Mouse (Mus musculus) limb, embryonic 14.5 days (tissue): Measurements from ENCODE around the gene Pde8b. TPM values are rescaled to one million over a fixed set of nuclear protein-coding genes. Genes with fewer than 3 reads are reported as not detected.

ENCODE experiments used
- ATAC-seq: fragments of 200-750 bp; cut with Nextera tagmentation; 2 replicates; pipeline ENCODE4 v1.8.0; 2017; ENCODE audit warnings: low read depth, moderate number of reproducible peaks, moderate TSS enrichment; ENCODE audit not compliant: low FRiP score
- DNase-seq: peaks from one replicate; pipeline ENCODE4 v3.0.0-alpha.2; 2015; ENCODE audit warnings: low spot score
- H3K27ac ChIP-seq: fragments of 300-500 bp; sonication (generic); replicated peaks from 2 replicates; pipeline ENCODE4 v1.5.1; 2014; ENCODE audit warnings: low read depth, mild to moderate bottlenecking, low read length, moderate library complexity, mixed read lengths
- H3K27me3 ChIP-seq: fragments of 300-500 bp; sonication (generic); 2 replicates; pipeline ENCODE4 v1.6.1; 2014; ENCODE audit warnings: low read length, mixed read lengths; ENCODE audit not compliant: control insufficient read depth, insufficient read depth
- H3K36me3 ChIP-seq: fragments of 300-500 bp; sonication (generic); 2 replicates; pipeline ENCODE4 v1.6.1; 2014; ENCODE audit warnings: mild to moderate bottlenecking, low read length, moderate library complexity, mixed read lengths; ENCODE audit not compliant: control insufficient read depth, insufficient read depth
- H3K4me1 ChIP-seq: fragments of 300-500 bp; sonication (generic); 2 replicates; pipeline ENCODE4 v1.6.1; 2014; ENCODE audit warnings: antibody characterized with exemption, low read length, mixed read lengths; ENCODE audit not compliant: control insufficient read depth, insufficient read depth
- H3K4me2 ChIP-seq: fragments of 300-500 bp; sonication (generic); replicated peaks from 2 replicates; pipeline ENCODE4 v1.6.1; 2014; ENCODE audit warnings: low read depth, mild to moderate bottlenecking, low read length, moderate library complexity; ENCODE audit not compliant: severe bottlenecking
- H3K4me3 ChIP-seq: fragments of 300-500 bp; sonication (generic); replicated peaks from 2 replicates; pipeline ENCODE4 v1.5.1; 2014; ENCODE audit warnings: low read length
- H3K9ac ChIP-seq: fragments of 300-500 bp; sonication (generic); 2 replicates; pipeline ENCODE4 v1.6.1; 2014; ENCODE audit warnings: mild to moderate bottlenecking, low read depth, low read length, moderate library complexity; ENCODE audit not compliant: severe bottlenecking
- H3K9me3 ChIP-seq: fragments of 300-500 bp; sonication (generic); 2 replicates; pipeline ENCODE4 v1.6.1; 2016; ENCODE audit warnings: low read length; ENCODE audit not compliant: control insufficient read depth
- POLR2A ChIP-seq: fragments of 200-500 bp; IDR thresholded peaks from 2 replicates; pipeline ENCODE4 v1.8.0; 2012; ENCODE audit warnings: inconsistent platforms, mild to moderate bottlenecking, moderate library complexity, borderline replicate concordance; ENCODE audit not compliant: insufficient read depth, insufficient read length; ENCODE audit errors: extremely low read depth
- WGBS: fragments of 180-500 bp; shearing (Covaris S2); extraction: QIAGEN DNeasy Blood & Tissue Kit; methylation state at CpG from one replicate; pipeline ENCODE4 v1.1.7; 2014; 5-methylcytosine and 5-hydroxymethylcytosine counted together
- polyA plus RNA-seq, 2 experiments: library from polyadenylated mRNA; depleted of rRNA in 1 of 2; stranded (reverse) in 1 of 2; unstranded in 1 of 2; fragments of >200 nt; fragmentation: Nextera tagmentation in 1 of 2; extraction: Ambion mirVana in 1 of 2; gene quantifications; 2 replicates each; pipeline versions ENCODE4 v1.2.1 to v1.2.3; 2012 to 2014

Pde8b gene
- polyA plus RNA-seq, 2 experiments = 3.1 to 3.4 TPM

DNA sequence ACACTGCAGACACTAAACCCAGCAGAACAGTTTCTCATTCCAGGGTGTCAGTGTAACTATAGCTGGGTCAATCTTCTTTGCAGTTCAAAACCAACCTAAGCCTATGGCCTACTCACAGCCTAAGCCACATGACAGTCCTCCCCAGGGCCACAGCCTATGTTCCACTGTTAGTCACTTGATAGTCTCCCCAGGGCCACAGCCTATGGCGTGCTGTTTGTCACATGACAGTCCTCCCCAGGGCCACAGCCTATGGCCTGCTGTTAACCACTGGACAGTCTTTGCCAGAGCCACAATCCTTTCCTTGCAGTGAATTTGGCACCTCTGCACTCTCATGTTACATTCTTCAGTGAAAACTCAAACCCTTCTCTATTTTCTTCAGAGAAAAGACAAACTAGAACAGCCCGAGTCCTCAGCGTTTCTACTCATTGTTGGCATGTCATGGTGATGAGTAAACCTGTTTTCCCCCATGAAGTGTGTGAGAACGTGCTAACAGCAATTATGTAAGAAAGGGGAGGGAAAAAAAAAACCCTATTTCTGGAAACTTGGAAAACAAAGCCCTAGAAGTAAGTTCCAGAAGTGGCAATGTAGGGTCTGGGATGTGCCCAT, 147.0 kb downstream of the Pde8b start:
- DNase-seq = no peak
- Histone ChIP-seq H3K27me3 (no peaks in the 10 kb centered on the region), H3K4me3 (no peak overlapping the region), H3K9me3 (no peaks in the 10 kb centered on the region), H3K4me2 (no peak overlapping the region), H3K9ac (no peak overlapping the region), H3K36me3 (no peaks in the 10 kb centered on the region), H3K27ac (no peak overlapping the region), H3K4me1 (0 out of 2 replicates have a peak, but pooled peaks cover 4% of the 10 kb centered on the region)
- 52% methylated on average over 4 of the region's 4 CpGs for WGBS
- no peak for ATAC-seq
- no peak for TF ChIP-seq POLR2A

GRCm38 (mm10) chr13:95101315-95101714, 148.8 kb downstream of the Pde8b start:
- Histone ChIP-seq H3K4me2 (no peak overlapping the region), H3K27me3 (no peaks in the 10 kb centered on the region), H3K36me3 (no peaks in the 10 kb centered on the region), H3K9ac (no peak overlapping the region), H3K4me3 (no peak overlapping the region), H3K27ac (no peak overlapping the region), H3K9me3 (no peaks in the 10 kb centered on the region), H3K4me1 (no peaks in the 10 kb centered on the region)
- WGBS = 85% methylated on average over 8 of the region's 8 CpGs
- TF ChIP-seq POLR2A = no peak
- DNase-seq (no peak), ATAC-seq (no peak)

DNA sequence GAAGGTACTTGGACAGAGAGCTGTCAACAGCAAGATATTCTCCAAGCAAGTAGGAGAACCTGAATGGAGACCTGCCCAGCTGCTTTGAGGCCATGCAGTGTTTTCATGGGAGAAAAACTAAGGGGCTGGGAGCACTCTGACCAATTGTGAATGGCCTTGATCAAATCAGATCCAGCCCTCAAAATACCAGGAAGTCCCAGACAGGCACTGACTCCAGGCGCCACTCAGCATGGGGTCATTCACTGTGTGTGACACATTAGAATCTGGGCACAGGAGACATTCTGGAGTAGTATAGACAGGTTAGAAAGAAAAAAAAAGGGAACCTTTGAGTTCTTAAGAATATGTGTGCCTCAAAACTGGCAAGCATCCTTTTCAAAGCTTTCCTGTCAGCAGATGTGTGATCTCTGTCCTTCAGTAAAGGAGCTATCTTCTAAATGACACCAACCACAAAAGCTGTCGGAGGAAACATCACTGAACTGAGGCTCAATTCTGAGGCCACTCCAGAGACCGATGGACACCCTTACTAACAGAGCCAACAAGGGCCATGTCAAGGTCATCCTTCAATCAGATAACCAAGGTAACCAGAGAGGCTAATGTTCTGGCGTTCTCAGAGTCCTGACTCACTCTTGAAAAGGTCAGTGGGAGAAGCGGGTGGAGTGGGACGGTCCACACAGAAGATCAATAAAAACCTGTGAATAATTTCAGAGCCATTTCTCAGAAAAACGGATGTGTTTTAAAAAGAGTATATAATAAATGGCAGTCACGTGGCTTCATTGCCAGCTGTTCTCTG, 151.0 kb downstream of the Pde8b start:
- no peaks in the 10 kb centered on the region for H3K9me3 ChIP-seq
- H3K36me3 ChIP-seq = no peaks in the 10 kb centered on the region
- H3K27ac ChIP-seq = no peak overlapping the region
- H3K4me2 ChIP-seq = no peak overlapping the region
- no peak overlapping the region for H3K4me3 ChIP-seq
- DNase-seq = no peak
- no peaks in the 10 kb centered on the region for H3K27me3 ChIP-seq
- TF ChIP-seq POLR2A = no peak
- ATAC-seq = no peak
- H3K9ac ChIP-seq = no peak overlapping the region
- 70% methylated on average over 8 of the region's 8 CpGs for WGBS
- H3K4me1 ChIP-seq = no peaks in the 10 kb centered on the region

DNA sequence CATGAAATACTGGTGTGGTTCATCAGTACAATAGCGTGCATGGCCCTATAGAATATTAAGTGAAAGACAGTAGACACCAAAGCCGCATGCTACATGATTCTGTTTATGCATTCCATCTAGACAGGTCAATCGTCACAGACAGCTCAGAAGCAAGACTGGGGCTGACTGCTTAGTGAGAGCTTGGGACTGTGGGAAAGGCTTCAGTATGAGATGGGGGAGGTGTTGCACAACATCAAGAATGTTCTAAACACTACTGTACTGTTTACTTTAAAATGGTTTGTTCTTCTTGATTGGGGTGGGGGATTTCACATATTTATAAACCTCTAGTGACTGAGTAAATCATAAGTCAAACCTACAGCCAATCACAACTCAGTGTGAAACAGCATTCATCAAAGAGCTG, 153.5 kb downstream of the Pde8b start:
- DNase-seq (no peak), ATAC-seq (no peak)
- H3K4me2 ChIP-seq = no peak overlapping the region
- H3K9ac ChIP-seq = no peak overlapping the region
- WGBS = 78% methylated on average over 3 of the region's 3 CpGs
- H3K27ac ChIP-seq = no peak overlapping the region
- TF ChIP-seq POLR2A = no peak
- H3K36me3 ChIP-seq = no peaks in the 10 kb centered on the region
- H3K9me3 ChIP-seq = no peaks in the 10 kb centered on the region
- peaks cover 3% of the 10 kb centered on the region; the same call in 1 of the 2 replicates for H3K4me1 ChIP-seq
- H3K27me3 ChIP-seq = no peaks in the 10 kb centered on the region
- H3K4me3 ChIP-seq = no peak overlapping the region

- DNase-seq (no peak), ATAC-seq (no peak)
- 54% methylated on average over 10 of the region's 10 CpGs for WGBS
- H3K36me3 ChIP-seq = no peaks in the 10 kb centered on the region
- H3K4me2 ChIP-seq = no peak overlapping the region
- peaks cover 6% of the 10 kb centered on the region for H3K4me1 ChIP-seq
- no peaks in the 10 kb centered on the region for H3K27me3 ChIP-seq
- no peak overlapping the region for H3K27ac ChIP-seq
- TF ChIP-seq POLR2A = no peak
- no peak overlapping the region for H3K9ac ChIP-seq
- no peaks in the 10 kb centered on the region for H3K9me3 ChIP-seq
- no peak overlapping the region for H3K4me3 ChIP-seq
Observed at GRCm38 (mm10) chr13:95095860-95096259, 154.3 kb downstream of the Pde8b start.
